Mouse (Mus musculus): Measurements from ENCODE around the gene Serinc3.
"Not testable (repeated sequence)": the region's sequence is repeated elsewhere in the genome, so short reads cannot be mapped to it uniquely, and the experiment has no call there.

Gene Serinc3

GRCm38 (mm10) chr2:163621401-163621800, 23.5 kb downstream of the Serinc3 start:
- peaks cover 30% of the 10 kb centered on the region for H3K36me3 ChIP-seq (ENCODE audit: control insufficient read depth, insufficient read depth, low read length, poor library complexity, severe bottlenecking)
- peak; percentile 27 for DNase-seq (ENCODE audit: low read depth, low spot score)
- H3K27me3 ChIP-seq (ENCODE audit: control insufficient read depth, insufficient read depth, low read length, poor library complexity, severe bottlenecking), result not testable (repeated sequence)

DNA sequence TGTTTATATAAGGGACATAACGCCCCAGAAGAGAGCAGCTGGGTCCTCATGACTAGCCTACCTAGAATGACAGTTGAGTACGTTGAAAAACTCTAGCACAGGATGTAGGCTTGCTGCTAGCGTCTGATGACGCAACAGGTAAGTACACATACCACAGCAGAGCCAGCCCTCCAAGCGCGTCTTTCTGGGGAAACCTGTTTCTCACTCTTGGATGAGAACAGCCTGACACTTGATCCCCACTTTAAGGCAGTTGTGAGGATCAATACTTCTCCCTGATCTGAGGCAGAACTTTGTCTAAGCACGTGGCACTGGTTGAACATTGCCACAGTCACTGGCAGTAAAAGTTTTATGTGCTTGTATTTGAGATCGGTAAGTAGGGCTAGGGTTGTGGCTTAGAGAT, 24.5 kb downstream of the Serinc3 start:
- Histone ChIP-seq H3K27me3 (ENCODE audit: control insufficient read depth, insufficient read depth, low read length, poor library complexity, severe bottlenecking) (no peaks in the 10 kb centered on the region), H3K36me3 (ENCODE audit: control insufficient read depth, insufficient read depth, low read length, poor library complexity, severe bottlenecking) (peaks cover 29% of the 10 kb centered on the region)
- peak; percentile 42 for DNase-seq (ENCODE audit: low read depth, low spot score)

- peaks cover 44% of the 10 kb centered on the region for H3K36me3 ChIP-seq (ENCODE audit: control insufficient read depth, insufficient read depth, low read length, poor library complexity, severe bottlenecking)
- no peaks in the 10 kb centered on the region for H3K27me3 ChIP-seq (ENCODE audit: control insufficient read depth, insufficient read depth, low read length, poor library complexity, severe bottlenecking)
- peak; percentile 51 for DNase-seq (ENCODE audit: low read depth, low spot score)
These were observed 27.1 kb downstream of the Serinc3 start for GRCm38 (mm10) chr2:163617874-163618273.

- Histone ChIP-seq H3K27me3 (ENCODE audit: control insufficient read depth, insufficient read depth, low read length, poor library complexity, severe bottlenecking) (no peaks in the 10 kb centered on the region), H3K36me3 (ENCODE audit: control insufficient read depth, insufficient read depth, low read length, poor library complexity, severe bottlenecking) (peaks cover 41% of the 10 kb centered on the region)
- DNase-seq (ENCODE audit: low read depth, low spot score), result peak; percentile 46
These were observed 27.6 kb downstream of the Serinc3 start for GRCm38 (mm10) chr2:163617232-163617863.

DNA sequence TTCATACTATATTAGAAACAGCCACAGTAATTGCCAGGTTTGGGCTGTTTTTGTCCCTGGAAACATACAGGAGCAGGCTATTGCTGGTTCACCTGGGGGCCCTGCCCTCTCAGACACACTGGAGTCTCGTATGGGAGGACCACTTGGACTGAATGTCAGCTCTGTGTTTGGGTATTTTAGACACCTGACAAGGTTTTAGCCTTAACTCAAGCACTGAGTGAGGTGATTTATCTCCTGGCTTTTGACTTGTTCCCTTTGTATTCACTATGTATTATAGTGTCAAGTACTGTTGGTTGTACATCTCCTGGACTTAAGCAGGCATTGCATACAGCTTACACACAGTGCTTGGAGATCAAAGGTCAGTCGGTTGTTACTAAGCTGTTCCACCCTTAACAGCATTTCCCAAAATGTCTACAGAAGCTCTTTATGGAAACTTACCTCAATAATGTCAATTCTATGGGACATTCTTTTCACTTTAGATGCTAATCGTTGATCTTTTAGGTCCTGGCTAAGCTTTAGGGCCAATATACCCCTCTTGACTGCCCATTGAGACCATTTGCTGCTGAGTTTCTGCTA, 28.2 kb downstream of the Serinc3 start:
- DNase-seq (ENCODE audit: low read depth, low spot score), result no peak
- peaks cover 39% of the 10 kb centered on the region for H3K36me3 ChIP-seq (ENCODE audit: control insufficient read depth, insufficient read depth, low read length, poor library complexity, severe bottlenecking)
- H3K27me3 ChIP-seq (ENCODE audit: control insufficient read depth, insufficient read depth, low read length, poor library complexity, severe bottlenecking), result no peaks in the 10 kb centered on the region

DNA sequence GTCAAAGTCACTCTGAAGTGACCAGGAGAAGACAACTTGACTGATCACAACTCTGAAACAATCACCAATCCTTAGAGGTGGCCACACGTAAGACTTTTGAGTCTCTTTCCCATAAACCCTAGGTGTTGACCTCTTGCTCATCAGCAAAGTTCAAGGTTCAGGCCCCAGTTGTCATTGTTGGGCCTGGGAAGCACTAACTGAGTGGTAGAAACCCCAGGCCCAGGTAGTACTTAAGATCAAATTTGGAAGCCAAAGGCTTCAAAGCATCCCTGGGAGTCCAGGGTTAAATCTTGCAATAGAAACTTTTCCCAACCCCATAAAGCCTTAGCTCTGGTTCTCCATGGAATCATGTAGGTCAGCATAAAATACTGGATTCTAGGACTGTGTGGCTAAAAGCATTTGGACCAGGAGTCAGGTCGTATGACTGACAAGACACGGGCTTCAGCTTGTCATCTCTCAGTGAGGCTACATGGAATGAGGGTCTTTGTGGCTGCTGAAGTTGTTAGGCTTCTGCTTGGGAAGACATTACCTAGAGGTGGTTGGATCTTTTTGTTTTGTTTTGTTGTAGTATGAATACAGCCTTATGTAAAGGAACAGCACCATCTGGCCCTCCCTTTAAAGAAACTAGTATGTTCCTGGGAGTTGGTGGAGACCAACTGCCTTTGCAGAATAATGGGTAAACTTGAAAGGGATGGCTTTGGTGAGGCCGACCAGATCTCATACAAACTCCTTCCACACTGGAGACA, 28.9 kb downstream of the Serinc3 start:
- Histone ChIP-seq H3K36me3 (ENCODE audit: control insufficient read depth, insufficient read depth, low read length, poor library complexity, severe bottlenecking) (peaks cover 39% of the 10 kb centered on the region), H3K27me3 (ENCODE audit: control insufficient read depth, insufficient read depth, low read length, poor library complexity, severe bottlenecking) (no peaks in the 10 kb centered on the region)
- DNase-seq (ENCODE audit: low read depth, low spot score), result peak; percentile 47

DNA sequence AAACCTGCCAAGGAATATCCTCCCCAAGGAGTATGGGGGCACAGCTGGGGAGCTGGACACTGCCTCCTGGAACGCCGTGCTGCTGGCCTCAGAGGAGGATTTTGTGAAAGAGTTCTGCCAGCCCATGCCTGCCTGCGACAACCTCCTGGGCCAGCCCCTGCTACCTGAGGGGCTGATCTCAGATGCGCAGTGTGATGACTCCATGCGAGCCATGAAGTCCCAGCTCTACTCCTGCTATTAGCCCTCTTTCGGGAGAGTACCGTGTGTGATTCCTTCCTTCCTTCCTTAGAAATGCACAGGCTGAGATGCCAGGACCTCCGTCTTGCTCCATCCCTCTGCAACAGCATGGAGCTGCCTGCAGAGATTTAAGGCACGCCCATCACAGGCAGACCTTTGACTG, 29.5 kb downstream of the Serinc3 start:
- peak; percentile 29 for DNase-seq (ENCODE audit: low read depth, low spot score)
- Histone ChIP-seq H3K36me3 (ENCODE audit: control insufficient read depth, insufficient read depth, low read length, poor library complexity, severe bottlenecking) (peaks cover 43% of the 10 kb centered on the region), H3K27me3 (ENCODE audit: control insufficient read depth, insufficient read depth, low read length, poor library complexity, severe bottlenecking) (no peaks in the 10 kb centered on the region)

GRCm38 (mm10) chr2:163613990-163614389, 30.9 kb downstream of the Serinc3 start:
- Histone ChIP-seq H3K27me3 (ENCODE audit: control insufficient read depth, insufficient read depth, low read length, poor library complexity, severe bottlenecking) (no peaks in the 10 kb centered on the region), H3K36me3 (ENCODE audit: control insufficient read depth, insufficient read depth, low read length, poor library complexity, severe bottlenecking) (peaks cover 41% of the 10 kb centered on the region)
- peak; percentile 31 for DNase-seq (ENCODE audit: low read depth, low spot score)

DNA sequence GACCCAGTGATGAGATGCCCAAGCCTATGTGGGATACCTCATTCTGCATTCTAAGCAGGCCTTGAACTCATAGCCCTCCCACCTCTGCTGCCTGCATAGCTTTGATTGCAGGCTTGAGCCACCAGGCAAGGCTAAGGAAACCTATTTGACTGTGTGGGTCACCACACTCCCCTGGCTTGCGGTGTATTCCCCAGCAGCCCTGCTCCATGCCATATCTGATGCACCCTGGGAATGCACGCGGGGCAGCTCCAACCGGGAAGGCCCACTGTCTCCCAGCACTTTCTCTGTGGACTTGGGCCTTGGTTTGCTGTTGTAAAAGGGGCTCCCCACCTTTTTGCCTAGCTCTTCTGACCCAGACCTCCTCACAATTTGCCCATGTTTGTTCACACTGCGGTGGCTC, 31.7 kb downstream of the Serinc3 start:
- H3K36me3 ChIP-seq (ENCODE audit: control insufficient read depth, insufficient read depth, low read length, poor library complexity, severe bottlenecking), result peaks cover 37% of the 10 kb centered on the region
- DNase-seq (ENCODE audit: low read depth, low spot score), result peak; percentile 25

DNA sequence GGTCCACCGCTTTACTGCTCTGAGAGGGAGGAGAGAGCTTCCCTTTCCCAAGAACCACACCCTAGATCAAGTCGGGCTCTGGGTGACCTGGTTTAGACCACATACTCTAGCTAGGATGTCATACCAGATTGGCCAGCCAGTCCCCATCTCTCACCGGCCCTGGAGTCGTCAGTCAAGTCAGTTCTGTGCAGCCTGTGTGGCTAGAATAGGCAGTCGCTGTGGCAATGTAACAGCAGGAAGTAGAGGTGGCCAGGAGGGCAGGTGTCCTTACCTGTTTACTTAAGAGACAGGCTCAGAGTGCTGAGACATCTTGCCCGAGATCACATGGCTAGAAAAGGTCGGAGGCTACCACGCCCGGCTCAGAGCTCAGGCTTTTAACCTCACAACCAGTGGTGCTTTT, 33.8 kb downstream of the Serinc3 start:
- Histone ChIP-seq H3K27me3 (ENCODE audit: control insufficient read depth, insufficient read depth, low read length, poor library complexity, severe bottlenecking) (no peaks in the 10 kb centered on the region), H3K36me3 (ENCODE audit: control insufficient read depth, insufficient read depth, low read length, poor library complexity, severe bottlenecking) (peaks cover 38% of the 10 kb centered on the region)
- DNase-seq (ENCODE audit: low read depth, low spot score), result no peak

More for the DNA sequence above, 31.7 kb downstream of the Serinc3 start:
- no peaks in the 10 kb centered on the region for H3K27me3 ChIP-seq (ENCODE audit: control insufficient read depth, insufficient read depth, low read length, poor library complexity, severe bottlenecking)

- H3K27me3 ChIP-seq (ENCODE audit: control insufficient read depth, insufficient read depth, low read length, poor library complexity, severe bottlenecking), result no peaks in the 10 kb centered on the region
- DNase-seq (ENCODE audit: low read depth, low spot score), result no peak
- peaks cover 31% of the 10 kb centered on the region for H3K36me3 ChIP-seq (ENCODE audit: control insufficient read depth, insufficient read depth, low read length, poor library complexity, severe bottlenecking)
These were observed 35.5 kb downstream of the Serinc3 start for GRCm38 (mm10) chr2:163609281-163609975.

DNA sequence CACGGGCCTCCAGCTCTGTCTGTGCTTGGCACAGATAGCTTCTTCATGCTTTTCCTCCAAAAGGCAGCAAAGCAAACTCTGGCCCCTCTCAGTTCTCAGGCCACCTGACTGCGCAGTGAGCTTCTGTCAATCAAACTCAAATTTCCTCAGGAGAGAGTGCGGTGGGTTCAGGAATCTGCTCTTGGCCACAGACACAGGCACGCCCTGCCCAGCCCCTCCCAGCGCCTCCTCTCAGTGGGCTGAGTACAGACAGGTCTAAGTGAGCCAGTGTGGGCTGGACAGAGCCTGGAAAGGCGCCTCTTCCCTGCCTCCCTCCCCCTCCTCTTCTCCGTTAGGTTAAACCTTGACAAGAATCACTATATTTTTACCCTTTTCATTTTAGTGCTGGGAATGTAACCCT, 36.9 kb downstream of the Serinc3 start:
- no peak for DNase-seq (ENCODE audit: low read depth, low spot score)
- H3K36me3 ChIP-seq (ENCODE audit: control insufficient read depth, insufficient read depth, low read length, poor library complexity, severe bottlenecking), result peaks cover 17% of the 10 kb centered on the region
- H3K27me3 ChIP-seq (ENCODE audit: control insufficient read depth, insufficient read depth, low read length, poor library complexity, severe bottlenecking), result no peaks in the 10 kb centered on the region

DNA sequence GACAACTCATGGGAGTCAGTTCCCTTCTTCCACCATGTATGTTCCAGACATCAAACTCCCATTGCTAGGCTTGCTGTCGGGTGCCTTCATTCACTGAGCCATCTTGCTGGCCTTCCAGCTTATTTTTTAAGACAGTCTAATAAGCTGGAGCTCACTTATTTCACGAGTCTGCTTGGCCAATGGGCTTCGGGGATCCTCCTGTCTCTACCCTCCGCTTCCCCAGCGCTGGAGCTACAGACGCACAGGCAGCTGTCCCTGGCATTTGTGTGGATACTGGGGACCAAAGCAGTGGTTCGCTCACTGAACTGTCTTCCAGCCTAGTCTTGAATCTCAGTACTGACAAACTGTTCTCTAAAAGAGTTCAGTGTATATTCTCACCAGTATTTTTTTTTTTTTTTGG, 38.8 kb downstream of the Serinc3 start:
- no peak for DNase-seq (ENCODE audit: low read depth, low spot score)
- peaks cover 15% of the 10 kb centered on the region; the same call in 1 of the 2 replicates for H3K36me3 ChIP-seq (ENCODE audit: control insufficient read depth, insufficient read depth, low read length, poor library complexity, severe bottlenecking)
- H3K27me3 ChIP-seq (ENCODE audit: control insufficient read depth, insufficient read depth, low read length, poor library complexity, severe bottlenecking), result no peaks in the 10 kb centered on the region

GRCm38 (mm10) chr2:163602101-163602971, 42.6 kb downstream of the Serinc3 start, which contains the start of gene Ttpal:
Gene Ttpal (plus strand): TSS chr2:163602314.
- DNase-seq (ENCODE audit: low read depth, low spot score), result peak; percentile 97
- H3K27me3 ChIP-seq (ENCODE audit: control insufficient read depth, insufficient read depth, low read length, poor library complexity, severe bottlenecking), result no peaks in the 10 kb centered on the region

More at GRCm38 (mm10) chr2:163602101-163602971, 42.6 kb downstream of the Serinc3 start, which contains the start of gene Ttpal:
- peaks cover 2% of the 10 kb centered on the region; the same call in 1 of the 2 replicates for H3K36me3 ChIP-seq (ENCODE audit: control insufficient read depth, insufficient read depth, low read length, poor library complexity, severe bottlenecking)

Data from splenic B cell, adult 2 months (primary cell).